Mouse (Mus musculus) retina, postnatal 1 day (tissue): ENCODE measurements at regions not wholly inside any gene's neighbourhood (a gene's known extent, or its start where the extent isn't known, plus 50 kb on each side); places are given as distances from the start of the nearest gene placed in this dataset.
"Not testable (repeated sequence)": the region's sequence is repeated elsewhere in the genome, so short reads cannot be mapped to it uniquely, and the experiment has no call there.

Experiments used
- DNase-seq: peaks from one replicate; pipeline ENCODE4 v3.0.0-alpha.2; 2012

DNA sequence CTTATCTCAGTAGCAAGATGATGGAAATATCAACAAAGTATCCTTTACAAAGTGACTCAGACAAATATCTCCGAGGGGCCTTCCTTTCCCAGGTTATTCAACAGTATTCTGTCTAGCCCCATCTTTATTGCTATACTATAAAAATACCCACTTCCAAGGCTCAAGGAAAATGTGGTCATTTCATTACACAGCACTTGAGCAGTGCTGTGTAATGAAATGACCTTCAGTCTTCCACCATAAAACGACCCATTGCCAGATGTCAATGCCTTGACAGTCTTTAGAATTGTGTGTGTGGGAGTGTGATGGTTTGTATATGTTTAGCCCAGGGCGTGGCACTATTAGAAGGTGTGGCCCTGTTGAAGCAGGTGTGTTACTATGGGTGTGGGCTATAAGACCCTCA lies 124.3 kb upstream of the Teddm2 start:
- DNase-seq = no peak

DNA sequence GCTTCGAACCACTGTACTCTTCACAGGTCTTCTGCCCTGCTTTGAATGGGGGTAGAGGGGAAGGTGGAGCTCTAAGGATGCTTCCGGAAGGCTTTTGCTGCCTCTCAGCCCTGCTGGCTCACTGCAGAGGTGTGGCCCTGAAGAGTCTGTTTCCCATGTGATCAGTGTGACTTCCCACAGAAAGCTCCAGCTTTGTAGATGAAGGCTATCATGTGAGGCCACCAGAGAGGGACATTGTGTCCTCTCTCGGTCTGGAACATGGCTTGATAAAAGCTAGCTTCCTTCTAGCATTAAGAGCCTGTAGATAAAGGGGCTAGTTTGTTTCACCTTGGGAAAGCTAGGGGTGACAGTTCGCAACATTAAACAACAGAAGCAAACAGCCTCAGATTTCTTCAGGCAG lies 127.3 kb upstream of the Teddm2 start:
- no peak for DNase-seq

DNA sequence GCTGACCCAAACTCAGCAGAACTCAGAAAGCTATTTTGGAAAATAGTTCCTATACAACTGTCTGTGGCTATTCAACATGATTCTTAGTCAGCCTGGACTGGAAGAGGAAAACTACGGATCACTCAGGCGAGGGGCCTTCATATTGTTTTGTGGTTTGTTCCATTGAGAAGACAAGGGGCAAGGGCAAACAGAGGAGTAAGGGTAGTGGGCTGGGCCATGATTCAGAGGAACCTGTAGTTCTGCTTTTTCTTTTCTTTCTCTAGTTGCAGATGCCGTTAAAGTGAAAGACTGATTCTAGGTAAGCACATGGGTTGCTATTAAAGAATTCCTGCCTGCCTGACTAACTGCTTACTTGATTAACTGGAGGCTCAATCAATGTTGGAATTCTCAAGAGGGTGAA lies 129.8 kb upstream of the Teddm2 start:
- no peak for DNase-seq

DNA sequence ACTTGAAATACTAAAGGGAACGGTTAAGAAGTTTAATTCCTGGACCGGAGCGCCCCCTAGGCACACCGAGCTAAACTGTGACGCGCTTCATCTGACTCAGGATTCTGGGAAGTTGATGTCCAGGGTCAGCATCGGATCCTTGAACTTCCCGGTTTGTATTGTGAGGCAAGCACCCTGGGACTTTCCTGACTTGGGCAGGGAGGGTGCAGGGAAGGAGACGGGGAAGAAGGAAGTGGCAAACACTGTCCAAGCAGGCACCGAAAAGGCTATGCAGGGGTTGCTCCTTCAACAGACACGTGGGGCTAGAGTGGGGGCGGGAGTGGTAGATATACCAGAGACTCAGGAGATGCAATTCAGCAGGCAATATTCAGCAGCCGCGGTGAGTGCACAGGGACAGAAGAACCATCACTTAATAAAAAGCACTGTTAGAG lies 132.7 kb upstream of the Teddm2 start:
- peak; percentile 80 for DNase-seq

DNA sequence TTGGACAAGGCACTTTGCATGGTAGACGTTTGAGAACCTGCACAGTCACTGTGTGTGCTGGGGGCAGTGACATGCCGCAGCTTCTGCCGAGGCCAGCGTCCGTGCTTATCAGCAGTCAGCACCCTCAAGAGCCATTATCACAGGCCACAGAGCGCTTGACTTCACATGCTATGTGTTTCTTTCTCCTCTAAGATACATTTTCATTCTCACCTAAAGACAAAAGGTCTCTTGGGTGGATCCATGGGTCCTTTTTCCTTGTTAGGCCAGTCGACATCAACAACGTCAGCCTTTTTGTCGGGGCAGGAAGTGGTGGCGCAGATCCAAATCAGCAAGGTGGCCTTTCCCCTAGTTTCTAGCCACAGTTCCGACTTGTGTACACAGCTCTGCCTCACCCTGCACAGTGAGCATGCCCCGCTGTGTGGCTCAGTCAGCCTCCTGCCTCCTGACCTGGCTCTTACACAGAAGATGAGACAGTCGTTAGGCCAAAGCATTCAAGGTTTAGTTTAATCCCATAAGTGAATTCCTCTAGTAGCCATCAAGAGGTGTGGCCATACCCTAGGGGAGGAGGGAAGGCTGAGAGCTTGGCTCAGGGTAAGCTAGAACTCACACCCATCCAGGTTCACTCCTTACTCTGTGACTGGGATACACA lies 134.1 kb upstream of the Teddm2 start:
- no peak for DNase-seq

DNA sequence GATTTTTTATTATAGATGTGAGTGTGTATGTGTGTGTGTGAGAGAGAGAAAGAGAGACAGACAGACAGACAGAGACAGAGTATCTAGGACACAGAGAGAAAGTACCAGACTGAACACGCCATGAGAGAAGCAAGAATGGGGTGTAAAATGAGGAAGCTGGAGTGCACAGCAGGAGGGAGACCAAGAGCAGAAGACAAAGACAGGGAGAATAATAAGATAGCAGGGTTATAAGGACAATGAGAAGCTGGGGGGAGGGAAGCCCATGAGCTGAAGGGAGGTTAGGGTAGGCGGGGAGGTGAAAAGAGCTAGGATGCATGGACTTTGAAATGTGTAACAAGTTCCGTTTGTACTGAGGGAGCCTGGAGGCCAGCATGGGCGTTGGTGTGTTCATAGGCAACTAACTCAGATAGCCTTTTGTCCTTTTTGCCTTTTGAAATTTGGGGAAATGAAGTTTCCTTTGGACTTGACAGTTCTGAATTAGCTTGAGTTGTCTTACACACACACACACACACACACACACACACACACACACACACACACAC lies 136.8 kb upstream of the Teddm2 start:
- DNase-seq = peak; percentile 21

DNA sequence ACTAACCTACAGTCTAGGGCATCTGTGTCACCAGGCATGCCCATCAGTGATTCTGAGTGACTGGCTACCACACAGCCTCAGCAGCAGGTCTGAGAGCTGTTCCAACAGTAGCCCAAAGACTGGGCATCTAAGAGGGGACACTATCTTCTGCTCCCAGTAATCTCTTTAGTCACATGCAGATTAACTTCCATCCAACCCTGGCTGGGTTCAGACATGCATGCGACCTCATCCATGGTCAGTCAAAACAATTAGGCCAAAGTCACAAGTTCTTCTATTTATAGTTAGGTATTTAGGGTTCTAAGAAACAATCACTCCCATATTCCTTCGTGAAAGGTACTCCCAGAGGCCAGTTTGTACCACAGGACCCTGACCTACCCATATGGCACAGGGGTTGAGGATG lies 138.2 kb upstream of the Teddm2 start:
- DNase-seq = no peak

DNA sequence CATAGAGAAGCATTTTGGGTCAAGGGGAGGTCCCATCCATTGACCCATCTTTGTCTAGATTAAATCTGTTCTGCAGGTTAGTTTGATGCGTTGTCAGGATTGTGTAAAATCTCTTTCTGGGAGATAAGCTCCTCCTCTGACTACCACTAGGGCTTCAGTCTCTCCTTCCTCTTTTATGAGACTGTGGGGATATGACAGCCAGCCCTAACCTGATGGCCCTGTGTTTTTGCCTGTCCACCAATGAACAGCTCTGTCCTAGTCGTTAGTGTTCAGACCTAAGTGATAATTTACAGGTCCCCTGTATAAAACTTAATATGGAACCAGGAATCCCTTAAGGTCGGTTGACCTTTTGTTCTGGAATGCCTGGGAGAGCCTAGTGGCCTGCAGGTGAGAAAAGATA lies 140.9 kb upstream of the Teddm2 start:
- DNase-seq = no peak

DNA sequence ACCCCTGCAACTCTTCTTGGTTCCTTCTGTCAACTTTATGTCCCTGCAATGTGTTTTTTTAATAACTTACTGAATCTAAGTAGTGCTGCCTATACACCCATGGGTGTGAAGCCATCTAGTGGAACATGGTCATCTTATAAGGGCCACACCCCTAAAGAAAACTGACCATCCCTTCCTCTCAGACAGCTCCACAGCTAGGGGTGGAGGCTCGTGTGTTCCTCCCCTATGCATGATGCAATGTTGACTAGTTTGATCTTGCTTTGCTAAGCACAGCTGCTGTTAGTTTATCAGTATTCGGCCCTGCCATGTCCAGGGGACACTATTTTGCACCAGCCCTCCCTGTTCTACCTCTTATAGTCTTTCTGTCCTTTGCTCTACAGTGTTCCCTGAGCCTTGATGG lies 142.9 kb upstream of the Teddm2 start:
- DNase-seq = no peak

DNA sequence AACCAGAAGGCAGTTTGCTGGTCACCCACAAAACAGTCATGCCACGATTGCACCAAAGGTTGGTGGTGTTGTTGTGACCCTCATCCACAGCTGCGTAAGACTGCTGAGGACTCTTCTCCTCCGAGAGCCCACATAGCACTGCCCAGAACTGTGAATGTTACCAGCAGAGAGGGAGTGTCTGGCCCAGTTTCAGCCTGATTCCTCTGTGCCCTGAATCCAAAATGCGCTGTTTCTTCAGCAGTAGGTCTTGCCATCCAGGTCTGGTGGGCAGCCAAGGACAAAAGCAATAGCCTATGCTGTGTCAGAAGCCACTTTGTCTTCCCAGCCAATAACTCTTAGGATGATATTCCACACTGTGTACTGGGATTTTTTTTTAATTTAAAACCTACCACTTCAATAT lies 144.7 kb upstream of the Teddm2 start:
- DNase-seq = no peak

DNA sequence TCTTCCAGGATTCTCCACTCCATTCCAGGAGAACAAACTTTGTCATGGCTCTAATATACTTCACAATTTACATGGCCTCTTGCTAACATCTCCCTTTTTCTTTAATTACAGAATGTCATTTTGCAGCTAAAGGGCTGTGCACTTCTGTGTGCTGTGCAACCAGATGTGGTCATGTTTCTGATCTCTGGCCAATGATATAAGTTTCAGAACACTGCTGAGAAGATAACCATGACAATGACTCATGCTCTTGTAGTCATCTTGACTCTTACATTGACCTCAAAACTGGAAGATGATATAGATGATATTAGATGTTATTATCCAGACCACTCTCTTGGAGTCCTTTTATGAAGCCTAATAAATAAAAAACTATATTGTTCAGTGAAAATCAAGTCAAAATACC lies 145.9 kb upstream of the Teddm2 start:
- no peak for DNase-seq

DNA sequence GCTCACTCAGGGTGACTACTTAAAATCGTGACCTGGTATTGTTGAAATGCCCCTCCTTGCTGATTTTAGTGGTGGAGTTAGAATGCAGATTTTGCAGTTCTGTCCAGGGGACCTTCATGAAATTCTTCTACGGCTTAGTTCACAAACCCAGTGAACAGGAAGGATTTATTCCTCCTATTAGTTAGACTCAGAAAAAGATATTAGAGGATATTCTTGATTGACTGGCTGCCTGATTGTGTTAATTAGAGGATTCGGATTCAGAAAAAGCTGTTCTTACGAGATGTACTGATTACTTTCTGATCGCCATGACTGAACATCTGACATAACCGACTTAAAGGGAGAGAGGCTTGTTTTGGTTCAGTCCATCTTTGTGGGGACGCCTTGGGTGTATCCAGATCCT lies 147.3 kb upstream of the Zfp648 start:
- DNase-seq = peak; percentile 94

DNA sequence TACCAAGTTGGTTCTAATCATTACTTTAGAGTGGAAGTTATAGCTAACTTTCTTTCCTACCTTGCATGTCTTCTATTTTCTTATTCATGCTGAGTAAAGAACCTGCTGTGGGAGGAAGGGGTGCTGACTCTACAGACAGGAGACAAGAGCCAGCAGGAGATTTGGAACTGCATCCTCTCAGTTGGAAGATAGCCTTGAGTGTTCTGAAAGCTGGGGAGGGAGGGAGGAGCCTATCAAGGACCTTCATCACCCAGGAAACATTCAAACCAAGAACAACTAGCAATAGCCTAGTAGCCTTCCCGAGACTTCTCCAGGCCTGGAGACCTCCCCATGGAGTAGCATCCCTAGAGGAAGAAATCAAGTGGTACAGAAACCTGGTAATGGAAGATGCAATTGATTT lies 146.1 kb upstream of the Zfp648 start:
- no peak for DNase-seq

DNA sequence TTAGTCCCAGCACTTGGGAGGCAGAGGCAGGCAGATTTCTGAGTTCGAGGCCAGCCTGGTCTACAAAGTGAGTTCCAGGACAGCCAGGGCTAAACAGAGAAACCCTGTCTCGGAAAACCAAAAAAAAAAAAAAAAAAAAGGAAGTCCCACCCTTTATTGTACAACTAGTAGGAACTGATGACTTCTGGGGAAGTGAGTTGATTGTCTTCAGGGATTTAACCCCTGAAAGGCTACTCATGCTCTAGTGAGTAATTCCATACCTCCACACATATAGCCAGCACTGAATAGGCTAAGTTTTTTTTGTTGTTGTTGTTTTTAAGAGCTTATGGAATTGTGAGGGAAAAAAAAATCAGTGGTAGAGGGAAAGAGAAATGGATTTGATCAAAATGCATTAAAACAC lies 139.6 kb upstream of the Zfp648 start:
- DNase-seq = not testable (repeated sequence)

DNA sequence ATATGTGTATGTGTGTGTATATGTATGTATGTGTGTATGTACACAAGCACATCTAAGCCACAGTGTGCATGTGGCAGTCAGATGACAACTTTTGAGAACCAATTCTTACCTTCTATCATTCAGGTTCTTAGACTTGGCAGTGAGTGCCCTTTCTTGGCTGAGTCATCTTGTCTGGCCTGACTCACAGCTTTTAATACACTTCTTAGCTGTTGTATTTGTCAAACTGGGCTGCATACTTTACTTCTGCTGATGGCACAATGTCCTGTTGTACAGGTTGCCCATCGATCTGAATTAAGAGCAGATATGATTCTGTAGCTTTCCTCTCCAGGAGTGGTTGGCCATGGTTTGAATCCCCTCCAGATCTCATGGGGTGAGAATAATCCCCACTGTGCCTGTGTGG lies 139.1 kb upstream of the Zfp648 start:
- DNase-seq = no peak

DNA sequence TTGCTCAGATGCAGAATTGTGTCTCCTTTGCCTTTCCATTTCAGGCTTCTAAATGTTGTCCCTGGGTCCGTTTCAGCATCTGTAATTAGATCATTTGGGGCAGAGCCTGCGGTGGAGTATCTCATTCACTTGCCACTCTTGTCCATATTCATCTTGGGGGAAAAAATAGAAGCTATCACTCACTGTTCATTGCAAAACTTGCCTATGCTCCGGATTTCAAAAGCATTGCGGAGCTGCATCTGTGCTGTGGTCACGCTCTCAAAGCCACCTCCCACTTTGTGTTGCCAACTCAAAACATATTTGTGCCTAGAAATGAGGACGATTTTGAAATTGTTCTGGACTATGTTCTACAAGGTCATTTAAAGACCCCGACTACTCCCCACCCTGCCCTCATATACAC lies 138.3 kb upstream of the Zfp648 start:
- DNase-seq = no peak

DNA sequence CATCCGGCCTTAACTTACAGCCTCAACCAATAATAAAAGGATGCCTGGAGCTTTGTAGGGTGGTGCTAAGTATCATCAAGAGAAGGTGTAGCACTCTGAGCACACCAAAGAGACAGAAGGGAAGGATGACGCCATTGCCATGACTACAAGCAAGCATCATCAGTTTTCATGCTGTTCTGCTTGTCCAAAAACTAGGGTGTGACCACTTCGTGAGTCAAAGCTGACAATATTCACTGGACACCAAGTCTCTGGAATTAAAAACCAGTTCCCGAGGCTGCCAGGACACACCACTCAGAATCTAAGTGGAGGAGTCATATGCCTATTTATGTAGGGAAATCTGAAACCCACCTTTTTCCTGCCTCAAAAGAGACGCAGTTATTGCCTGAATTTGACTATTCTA lies 136.4 kb upstream of the Zfp648 start:
- DNase-seq = no peak

DNA sequence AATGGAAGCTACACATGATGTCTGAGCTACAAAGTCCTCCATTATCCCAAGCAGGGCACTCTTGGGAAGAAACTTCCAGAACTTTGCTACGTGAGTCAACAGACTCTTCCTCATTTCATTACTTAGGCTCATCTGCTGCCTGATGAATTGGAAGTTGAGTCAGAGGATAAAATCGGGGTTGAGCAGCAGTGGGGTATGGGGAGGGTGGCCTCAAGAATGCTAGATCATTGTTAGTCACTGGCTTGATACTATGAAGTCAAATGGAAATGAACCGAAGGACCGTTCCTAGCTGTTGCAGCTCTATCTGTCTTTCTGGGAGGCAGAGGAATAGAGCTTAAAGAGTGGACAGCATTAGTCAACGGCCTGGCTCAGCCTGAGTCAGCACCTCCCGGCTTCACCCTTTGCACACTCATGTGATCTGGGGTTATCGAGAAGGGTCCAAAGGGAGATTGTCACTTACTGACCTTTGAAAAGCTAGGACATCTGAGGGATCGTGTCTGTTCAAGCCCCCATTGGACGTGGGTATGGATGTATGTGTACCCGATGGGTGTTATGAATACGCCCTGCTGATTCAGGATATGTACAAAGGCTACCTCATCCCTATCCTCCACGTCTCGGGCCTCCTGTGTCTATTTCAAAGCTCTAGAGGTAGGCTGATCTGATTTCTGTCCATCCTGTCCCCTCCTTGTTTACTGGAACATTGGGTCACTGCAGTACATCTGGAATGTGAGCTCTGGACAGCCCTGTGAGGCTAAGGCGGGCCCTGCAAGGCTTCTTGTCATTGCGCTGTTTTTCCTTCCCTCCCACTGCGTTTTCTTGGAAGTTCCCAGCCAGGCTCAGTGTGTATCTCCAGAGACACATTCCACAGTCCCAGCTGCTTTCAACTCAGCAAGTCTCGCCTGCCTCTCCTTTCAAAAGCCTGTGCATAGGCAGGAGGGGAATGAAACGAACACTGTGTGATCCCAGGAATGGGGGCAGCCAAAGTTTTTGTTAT lies 135.4 kb upstream of the Zfp648 start:
- DNase-seq = no peak

DNA sequence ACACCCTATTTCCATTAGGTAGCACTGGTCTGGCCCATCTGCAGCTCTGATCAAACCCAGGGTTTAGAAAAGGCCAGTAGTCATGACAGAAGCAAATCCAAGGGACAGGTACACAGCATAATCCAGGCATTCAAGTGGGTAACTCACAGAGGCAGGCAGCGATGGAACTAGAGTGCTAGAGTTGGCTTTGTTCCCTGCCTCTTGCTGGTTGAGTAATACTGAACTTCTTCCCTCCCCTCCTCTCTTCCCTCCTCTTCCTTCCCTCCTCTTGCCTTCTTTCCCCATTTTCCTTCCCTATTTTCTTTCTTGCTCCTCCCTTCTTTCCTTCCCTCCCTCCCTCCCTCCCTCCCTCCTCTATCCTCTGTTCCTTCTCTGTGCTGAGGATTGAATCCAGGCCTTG lies 133.1 kb upstream of the Zfp648 start:
- no peak for DNase-seq

DNA sequence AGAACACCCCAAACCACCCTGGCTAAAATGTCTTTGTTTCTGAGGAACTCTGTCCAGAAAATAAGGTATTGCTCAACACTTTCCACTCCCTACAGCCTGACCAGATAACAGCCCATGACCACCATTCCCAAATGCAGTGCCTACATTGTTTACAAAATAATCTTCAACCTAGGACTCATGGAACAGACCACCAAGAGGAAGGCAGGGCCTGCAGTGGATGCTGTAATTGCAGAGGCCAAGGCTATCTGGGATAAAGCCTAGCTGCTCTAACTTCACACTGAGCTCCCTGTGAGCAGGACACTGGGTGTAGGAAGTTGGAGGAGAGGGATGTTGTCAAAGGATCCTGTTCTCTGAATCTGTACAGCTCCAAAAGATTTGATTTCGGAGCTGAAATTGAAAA lies 126.7 kb upstream of the Zfp648 start:
- DNase-seq = no peak

DNA sequence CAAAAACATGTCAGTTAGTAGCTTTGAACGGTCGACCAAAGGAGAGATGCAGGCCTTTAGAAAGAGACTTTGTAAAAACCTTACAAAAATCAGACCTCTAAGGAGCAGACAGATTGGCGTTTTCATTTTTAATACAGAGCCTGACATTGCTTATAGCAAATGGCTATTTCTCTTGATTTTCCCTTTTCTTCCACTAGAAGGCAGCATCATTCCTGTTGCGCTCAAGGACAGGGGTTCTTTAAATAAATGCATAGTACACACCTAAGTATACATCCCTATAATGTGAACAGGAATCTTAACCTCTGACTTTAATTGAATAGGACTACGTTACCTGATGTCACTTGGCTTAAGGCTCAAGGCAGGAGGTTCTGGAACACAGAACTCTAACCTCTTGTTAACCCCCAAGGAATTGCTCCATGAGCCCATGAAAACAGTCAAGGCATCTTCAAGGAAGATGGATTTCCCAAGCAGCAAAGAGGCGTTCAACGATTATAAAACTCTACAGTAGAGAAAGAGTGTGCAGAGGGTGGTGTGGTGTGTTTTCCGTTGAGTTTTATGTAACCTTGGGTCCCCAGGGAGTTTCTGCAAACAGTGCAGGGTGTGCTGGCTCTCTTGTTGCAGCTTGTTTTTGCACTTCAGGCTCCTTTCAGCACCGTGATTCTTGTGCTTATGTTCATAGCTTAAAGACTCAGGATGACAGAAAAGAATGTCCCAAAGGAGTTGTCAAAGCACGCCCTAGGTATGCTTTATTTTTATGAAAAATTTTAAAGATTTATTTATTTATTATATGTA lies 124.1 kb upstream of the Zfp648 start:
- peak; percentile 23 for DNase-seq

DNA sequence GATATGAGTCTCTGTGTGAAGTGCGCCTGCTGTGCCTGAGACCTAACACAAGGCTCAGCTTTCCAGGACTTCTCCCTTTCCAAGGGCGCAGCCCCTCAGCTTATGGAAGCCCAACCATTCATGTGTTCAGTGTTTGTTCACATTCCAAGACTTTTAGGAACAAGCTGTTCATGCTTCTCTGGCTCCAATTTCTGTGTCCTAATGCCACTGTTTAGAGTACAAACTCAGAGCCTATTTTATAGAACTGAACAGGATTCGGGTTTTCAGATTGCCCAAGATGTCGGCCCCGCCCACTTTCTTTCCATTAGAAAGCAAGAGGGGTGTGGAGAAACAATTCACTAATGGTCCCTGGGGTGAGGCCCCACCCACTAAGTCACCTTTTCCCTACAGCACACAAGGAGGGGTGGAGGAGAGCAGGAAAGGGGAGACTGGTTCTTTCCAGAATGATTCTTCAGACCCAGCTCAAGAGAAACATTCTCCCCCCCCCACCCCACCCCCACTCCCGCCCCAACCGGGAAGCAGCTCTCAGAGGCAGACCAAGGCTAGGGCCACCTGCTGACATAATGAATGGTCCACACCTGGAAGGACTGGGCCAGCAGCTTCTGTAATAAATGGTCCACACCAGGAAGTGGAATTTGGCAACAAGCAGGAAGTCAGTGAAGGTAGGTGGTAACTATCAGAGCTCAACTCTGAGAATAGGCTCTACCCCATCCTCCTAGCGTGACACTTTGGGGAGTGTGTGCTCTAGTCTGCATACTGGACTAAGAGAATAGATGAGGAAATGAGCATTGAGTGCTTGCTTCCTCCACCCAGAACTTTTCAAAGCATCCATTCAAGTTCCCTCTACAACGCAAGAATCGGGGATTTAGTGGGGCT lies 120.2 kb upstream of the Zfp648 start:
- DNase-seq = no peak
